In the genomic region with DNA sequence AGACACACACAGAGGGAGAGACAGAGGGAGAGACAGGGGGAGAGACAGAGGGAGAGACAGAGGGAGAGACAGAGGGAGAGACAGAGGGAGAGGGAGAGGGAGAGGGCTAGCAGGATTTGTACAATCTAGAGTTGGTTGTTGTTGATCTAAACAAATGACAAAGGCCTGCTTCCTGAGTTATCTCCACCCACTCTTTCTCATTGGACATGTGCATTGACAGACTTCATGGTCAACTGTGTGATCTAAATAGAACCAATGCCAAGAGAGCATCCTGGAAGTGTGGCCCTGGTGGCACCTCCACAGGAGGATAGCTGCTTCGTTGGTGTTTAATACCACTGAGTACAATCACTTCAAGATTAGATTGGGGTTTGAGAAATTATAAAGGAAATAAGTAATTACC, we compare ENCODE assay signal across 17 mouse cellular contexts.
"Had no signal": no experiment of that assay in that cellular context is flagged by ENCODE, and none has a peak within 500 bp of the region (broad histone marks: within the 10 kb centered on the region; RNA-seq: fewer than 3 reads in every experiment).

No protein-coding gene starts in this region.

- ATAC-seq: midbrain, embryonic 15.5 days had no signal

- H3K4me2 ChIP-seq: liver, embryonic 13.5 days; midbrain, embryonic 12.5 days; midbrain, embryonic 15.5 days; neural tube, embryonic 13.5 days; stomach, embryonic 15.5 days had no signal

- H3K9me3 ChIP-seq: liver, embryonic 13.5 days; midbrain, embryonic 12.5 days; midbrain, embryonic 15.5 days; neural tube, embryonic 13.5 days; stomach, embryonic 15.5 days had no signal

- H3K27me3 ChIP-seq: liver, embryonic 13.5 days; midbrain, embryonic 12.5 days; midbrain, embryonic 15.5 days; neural tube, embryonic 13.5 days; stomach, embryonic 15.5 days had no signal

- H3K4me1 ChIP-seq: liver, embryonic 13.5 days; stomach, embryonic 15.5 days had no signal

- H3K4me3 ChIP-seq: liver, embryonic 13.5 days; midbrain, embryonic 12.5 days; midbrain, embryonic 15.5 days; myocyte; neural tube, embryonic 13.5 days; stomach, embryonic 15.5 days had no signal

- H3K36me3 ChIP-seq: liver, embryonic 13.5 days; midbrain, embryonic 12.5 days; midbrain, embryonic 15.5 days; neural tube, embryonic 13.5 days; stomach, embryonic 15.5 days had no signal

- H3K9ac ChIP-seq: liver, embryonic 13.5 days; midbrain, embryonic 12.5 days; midbrain, embryonic 15.5 days; neural tube, embryonic 13.5 days; stomach, embryonic 15.5 days had no signal

- DNase-seq: kidney, adult 18-20 months; kidney, postnatal 25 days; liver, embryonic 13.5 days; lung, adult 2 months; lung, postnatal 14 days; lung, postnatal 4 days; retina, postnatal 1 day; right cerebral cortex, postnatal 25 days; spleen, adult 18-20 months; thymus, adult 18-20 months; thymus, postnatal 36 days had no signal

- H3K27ac ChIP-seq: kidney, postnatal 0 days; liver, embryonic 13.5 days; midbrain, embryonic 12.5 days; midbrain, embryonic 15.5 days; neural tube, embryonic 13.5 days; stomach, embryonic 15.5 days had no signal
